Mouse (Mus musculus) adrenal gland, adult 2 months (tissue): Measurements from ENCODE around the gene Daglb. TPM values are rescaled to one million over a fixed set of nuclear protein-coding genes. Genes with fewer than 3 reads are reported as not detected.

Source experiments
- DNase-seq: peaks from one replicate; pipeline ENCODE4 v3.0.0; 2021
- long read RNA-seq: library from polyadenylated mRNA; stranded (forward); transcript quantifications from one replicate; pipeline ENCODE4 v2.0.0, GENCODE M21; 2021
- polyA plus RNA-seq: library from polyadenylated mRNA; depleted of rRNA; stranded (reverse); fragments of >200 nt; gene quantifications from 2 replicates; pipeline ENCODE4 v1.2.3, GENCODE M21; 2012; rRNA removed
- total RNA-seq, 2 experiments: library from RNA; stranded (reverse); gene quantifications; 2 replicates each; pipeline ENCODE4 v1.2.3; 2021

The Daglb gene
- total RNA-seq = 10 to 100 TPM; 19.0 to 19.4 TPM
- polyA plus RNA-seq = 29.3 and 33.0 TPM in 2 replicates
- long read RNA-seq, full-length matches to known transcripts = 35 of 49 reads
- long read RNA-seq, partial matches to known transcripts = 5 of 49 reads
- long read RNA-seq, other reads (novel, unspliced or antisense) = 9 of 49 reads

DNA sequence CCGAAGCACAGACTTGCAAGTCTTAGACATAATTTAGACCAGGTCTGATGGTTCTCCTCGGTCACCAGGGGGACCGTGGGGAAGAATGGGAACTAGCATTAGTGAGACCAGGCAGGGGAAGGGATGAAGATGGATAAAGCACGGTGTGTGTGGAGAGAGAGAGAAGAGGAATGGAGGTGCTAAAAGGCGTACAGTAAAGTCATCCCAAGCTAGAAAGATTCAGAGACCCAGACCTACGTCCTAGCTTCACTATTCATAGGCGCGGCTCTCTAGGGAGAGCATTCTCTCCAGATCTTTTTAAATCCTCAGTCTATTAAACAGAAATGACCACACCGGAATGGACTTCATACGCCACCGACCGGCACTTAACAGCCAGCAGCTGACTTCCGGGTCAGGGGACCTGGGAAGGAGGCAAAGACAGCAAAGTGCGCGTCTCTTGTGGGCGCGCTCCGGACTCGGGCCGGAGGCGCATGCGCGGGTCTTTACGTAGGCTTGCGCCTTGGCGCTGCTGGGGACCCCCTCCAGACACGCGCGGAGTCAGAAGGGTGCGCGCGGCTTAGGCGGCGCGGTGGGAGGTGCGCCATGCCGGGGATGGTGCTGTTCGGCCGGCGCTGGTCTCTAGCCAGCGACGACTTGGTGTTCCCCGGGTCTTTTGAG lies at the start of gene Daglb:
Daglb (plus strand) TSS at position 485 of the 657 bp plus-strand sequence.
- peak; percentile 94 for DNase-seq

DNA sequence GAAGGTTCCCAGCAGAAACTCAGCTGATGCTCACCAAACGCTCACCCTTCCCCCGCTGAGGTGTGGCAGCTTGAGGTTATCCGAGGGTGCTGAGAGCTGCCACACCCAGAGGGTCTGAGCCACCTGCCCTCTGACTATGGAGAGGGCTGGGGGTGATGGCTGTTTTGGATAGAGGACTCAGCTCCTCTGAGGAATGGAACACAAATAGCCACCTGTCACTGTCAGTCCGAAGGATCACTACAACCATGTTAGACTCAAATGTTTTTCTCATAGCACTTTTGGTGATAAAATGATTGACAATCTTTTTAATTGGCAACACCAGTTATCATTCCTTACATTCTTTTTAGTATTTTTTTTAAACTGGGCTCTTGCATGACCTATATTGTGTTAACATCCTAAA lies 42.9 kb upstream of the Daglb start:
- no peak for DNase-seq

DNA sequence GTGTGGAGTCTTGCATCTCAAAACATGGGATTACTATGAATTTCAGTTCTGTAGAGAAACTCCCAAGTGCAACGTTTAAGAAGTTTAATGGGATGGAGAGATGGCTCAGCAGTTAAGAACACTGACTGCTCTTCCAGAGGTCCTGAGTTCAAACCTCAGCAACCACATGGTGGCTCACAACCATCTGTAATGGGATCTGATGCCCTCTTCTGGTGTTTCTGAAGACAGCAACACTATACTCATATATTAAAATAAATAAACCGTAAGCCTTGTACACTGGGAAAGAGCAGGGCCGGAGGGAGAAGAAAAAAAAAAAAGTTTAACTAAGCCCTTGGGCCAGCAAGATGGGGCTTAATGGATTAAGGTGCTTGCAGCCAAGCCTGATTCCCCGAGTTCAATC lies 41.4 kb upstream of the Daglb start:
- no peak for DNase-seq

DNA sequence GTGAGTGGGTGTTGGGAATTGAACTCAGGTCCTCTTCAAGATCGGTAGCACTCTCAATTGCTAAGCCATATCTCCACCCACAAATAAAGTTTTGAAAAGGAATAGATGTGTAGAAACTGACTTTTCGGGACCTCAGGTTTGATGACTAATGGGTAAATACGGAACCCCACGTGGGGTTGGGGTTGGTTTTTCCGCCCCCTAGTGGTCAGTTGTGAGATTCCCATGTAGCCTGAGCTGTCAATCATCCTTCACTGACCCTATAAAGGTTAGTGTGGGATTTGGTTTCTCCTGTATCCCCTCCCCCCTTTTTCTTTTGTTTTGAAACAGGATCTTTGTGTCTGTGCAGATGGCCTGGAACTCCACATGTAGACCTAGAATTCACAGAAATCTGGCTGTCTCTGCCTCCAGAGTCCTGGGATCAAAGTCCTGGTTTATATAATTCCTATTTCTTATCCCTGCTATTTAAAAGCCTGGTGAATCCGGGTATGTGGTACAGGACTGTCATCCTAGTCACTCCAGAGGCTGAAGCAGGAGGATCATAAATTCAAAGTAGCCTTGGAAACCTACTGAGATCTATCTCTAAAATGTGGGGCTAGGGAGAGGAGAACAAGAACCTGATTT lies 40.4 kb upstream of the Daglb start:
- DNase-seq = peak; percentile 69

DNA sequence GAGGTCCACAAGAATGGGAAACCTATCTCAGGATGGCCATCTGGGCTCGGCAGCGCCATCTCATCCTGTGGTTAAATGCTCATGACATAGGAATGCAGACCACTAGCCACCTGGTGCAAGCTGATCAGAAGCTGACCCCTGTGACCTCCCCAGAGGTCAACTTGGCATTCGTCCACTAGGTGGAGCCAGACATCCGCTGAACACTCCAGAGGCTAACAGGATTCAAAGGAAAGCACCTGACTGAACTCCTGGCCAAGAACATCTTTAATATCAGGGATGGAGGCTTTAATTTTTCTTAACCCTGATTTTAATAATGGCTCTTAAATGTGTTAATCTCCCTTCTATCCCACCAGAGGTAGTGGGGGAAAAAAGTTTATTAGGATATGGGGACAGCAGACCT lies 30.0 kb upstream of the Daglb start:
- peak; percentile 65 for DNase-seq

DNA sequence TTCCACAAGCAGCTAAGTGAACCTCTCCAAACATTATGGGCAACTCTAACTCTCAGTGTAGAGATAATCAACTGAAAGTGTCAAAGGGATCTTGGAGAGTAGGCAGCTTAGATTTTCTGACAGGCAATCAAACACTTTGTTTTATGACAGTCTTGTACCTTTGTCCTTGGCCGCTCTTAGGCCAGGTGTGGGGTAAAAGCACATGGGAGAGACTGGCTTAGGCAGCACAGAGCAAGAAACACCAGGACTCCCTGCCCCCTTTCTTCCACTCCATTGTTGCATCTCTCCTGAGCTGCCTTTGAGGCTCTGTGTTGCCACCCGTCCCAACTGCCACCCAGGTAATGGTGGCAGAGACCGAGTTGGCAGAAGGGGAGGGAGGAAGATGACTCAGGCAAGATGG lies 23.1 kb upstream of the Daglb start:
- no peak for DNase-seq

DNA sequence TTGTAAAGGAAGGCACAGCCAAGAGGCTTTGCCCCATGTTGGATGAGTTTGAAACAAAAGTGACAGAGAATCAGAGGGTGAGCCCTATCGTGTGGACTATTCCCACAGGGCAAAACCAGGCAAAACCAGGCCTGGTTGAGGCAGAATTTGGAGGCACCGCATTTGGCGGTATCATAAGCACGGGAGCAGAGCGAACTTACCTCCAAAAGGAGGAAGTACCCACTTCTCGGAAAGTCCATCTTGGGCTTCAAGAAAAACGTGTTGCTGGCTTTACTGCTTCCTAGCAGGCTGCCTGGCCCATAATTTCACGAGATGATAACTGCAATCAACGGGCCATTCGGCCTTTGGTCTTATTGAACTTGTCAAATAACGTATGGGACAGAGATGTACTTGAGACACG lies 22.6 kb upstream of the Daglb start:
- no peak for DNase-seq

DNA sequence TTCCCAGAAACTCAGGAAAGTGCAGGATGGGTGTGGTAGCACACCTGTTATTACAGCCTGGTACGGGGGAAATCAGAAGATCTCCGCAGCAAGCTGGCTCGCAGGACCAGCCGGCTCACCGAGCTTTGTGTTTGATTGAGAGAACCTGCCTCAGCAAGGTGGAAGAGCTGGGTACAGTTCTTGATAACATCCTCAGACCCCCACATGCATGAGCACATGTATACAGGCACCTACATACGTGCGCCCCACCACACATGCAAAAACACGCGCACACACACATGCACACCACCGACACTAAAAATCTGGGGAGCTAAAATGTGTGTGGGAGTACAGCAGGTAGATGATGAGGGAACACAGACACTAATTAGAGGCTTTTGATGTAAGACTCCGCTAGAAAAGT lies 713 bp upstream of the Daglb start:
- no peak for DNase-seq

DNA sequence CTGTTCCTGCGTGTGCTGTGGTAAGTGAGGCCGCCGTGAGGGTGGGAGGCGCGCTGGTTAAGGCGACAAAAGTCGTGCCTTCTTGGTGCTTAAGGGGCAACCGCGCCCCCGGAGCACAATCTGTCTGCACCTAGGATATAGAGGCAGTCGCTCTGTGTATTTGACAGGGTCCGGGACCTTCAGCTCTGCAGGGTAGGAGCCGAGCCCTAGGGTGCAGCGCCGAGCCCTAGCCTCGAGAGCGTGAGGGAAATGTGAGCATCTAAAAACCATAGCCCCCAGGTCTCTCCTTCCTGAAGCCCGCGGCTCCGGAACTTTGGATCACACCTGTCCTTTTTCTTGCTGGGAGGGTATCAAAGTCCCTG lies 354 bp downstream of the Daglb start:
- no peak for DNase-seq

DNA sequence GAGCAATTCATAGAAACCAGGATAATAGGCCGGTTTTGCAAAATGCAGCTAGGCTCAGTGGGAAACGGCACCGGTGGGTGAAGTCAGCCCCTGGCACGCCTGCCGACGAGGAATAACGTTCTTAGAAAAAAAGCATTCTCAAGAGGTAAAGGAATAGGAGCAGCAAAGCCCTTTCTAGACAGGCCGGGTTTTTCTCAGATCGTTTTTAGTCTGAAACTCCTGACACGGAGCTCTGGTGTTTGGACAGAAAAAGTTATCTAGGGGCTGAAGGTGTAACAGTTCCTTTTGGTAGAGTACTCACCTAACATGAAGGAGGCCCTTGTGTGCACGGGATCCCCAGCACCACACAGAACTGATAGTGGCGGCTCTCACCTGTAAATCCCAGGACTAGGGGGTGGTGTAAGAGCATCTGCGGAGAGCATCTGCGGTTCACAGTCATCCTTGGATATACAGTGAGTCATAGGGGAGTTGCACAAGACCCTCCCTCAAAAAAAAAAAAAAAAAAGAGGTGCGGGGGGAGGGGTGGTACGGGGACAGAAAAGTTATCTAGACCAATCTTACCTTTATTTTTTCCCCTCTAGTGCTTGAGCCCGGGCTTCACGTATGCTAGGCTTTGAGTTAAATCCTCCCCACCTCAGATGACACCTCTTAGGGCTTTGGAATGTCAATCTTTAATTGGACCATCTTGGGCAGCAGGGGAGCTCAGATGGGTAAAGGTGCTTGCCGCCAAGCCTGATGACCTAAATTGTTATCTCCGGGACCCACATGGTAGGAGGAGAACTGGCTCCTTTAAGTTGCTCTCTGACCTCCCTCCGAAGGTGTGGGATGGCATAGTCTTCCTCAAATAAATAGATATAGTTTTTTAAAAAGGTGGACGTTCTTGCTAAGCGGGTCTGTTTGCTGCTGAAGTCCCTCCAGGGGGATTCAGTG lies 1.0 kb downstream of the Daglb start:
- DNase-seq = no peak

DNA sequence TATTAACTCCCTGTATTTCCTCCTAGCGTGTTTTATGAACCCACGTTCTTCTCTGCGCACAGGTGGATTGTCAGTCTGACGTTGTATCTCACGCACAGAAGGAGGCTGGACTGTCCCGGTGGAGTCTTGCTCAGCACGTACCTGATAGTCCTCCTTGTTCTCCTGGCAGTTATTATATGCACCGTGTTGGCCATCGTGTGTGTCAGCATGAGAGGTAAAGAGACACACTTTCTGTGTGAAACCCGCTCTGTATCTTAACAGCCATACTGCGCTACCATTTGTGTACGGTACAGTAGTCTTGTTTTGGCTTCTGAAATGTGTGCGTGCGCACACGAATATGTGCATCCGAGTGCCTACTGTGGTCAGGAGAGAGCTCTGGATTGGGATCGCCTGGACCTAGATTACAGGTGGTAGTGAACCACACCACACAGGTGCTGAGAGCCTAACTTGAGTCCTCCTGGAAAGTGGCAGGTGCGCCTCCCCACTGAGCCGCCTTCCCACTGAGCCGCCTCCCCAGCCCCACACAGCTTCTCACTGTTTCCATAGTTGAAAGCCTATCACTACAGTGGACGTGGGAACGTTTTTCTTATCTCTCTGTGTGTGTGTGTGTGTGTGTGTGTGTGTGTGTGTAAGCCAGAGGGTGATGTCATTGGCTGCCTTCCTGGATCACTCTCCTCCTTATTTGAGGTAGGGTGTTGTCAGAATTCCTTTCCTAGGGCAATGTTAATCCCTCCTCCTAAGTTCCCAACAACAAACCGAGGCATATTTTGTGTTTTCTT lies 2.7 kb downstream of the Daglb start:
- DNase-seq = no peak

DNA sequence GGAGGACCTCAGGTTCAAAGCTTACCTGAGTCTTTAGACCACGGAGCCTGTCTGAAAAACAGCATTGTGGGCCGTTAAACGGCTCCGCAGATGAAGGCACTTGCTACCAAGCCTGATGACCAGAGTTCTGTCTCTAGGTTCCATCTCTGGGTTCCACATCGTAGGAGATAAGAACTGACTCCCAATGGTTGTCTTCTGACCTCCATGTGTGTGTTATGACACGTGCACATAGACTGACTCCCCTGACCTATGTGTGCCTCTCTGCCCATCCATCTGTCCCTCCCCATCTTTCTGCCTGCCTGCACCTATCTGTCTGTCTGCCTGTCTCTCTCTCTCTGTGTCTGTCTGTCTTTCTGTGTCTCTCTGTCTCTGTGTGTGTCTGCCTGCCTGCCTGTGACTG lies 3.5 kb downstream of the Daglb start:
- DNase-seq = no peak

DNA sequence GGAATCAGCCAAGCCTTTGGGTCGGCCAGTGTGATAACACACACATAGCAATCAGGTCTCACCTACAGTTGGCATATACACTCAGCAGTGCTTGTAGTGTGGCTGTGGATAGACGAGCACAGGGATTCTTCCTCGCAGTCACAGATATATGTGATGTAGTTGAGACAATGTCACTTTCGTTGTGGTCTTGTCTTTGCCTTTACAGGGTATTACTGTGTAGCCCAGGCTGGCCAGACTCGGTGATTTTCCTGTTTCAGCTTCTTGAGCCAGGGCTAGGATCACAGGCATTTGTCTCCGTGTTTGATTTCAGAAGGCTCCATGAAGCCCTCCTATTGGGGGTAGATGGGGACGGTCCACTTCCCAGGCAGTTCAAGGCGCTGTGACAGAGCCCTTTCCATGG lies 5.2 kb downstream of the Daglb start:
- DNase-seq = no peak

DNA sequence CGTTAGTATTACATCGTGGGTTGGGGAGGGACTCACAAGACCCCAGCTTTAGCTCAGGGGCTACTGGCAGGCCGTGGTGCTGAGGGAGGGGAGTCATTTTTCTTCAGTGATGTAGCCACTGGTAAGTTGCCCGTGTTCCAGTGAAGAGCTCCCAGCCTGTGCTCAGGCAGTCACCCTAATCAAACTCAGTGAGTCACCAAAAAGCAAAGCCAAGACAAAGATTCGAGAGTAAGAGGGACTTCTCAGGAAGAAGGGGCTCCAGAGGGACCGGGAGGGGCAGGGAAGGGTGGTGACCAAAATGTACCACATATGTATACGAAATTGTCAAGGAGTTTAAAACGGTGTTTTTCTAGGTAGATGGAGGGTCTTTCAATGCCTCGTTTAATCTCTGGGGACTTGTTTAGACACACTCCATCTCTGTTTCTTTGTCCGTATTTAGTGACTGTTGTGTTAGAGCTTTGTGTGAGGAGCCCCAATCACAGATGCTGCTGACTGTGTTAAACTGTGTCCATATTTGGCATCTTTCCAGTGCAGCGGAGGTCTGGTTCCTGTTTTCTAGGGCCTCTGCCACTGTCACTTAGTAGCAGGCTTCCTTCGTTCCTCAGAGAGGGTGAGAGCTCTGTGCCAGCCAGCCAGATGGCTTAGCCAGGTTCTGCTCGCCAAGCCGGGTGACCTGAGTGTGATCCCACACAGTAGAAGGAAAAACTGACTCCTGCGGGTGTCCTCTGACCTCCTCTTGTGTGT lies 6.2 kb downstream of the Daglb start:
- DNase-seq = peak; percentile 30

DNA sequence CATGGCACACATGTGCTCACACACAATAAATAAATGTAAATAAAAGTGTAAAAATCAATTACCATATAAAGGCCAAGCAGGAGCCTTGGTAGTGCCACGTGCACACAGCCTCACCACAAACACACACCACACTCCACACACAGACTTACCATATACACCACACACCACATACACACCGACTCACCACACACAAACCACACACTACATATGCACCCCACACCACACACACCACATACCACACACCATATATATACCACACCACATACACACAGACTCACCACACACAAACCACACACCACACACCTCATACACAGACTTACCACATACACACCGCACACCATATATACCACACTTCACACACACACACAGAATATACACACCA lies 6.8 kb downstream of the Daglb start:
- no peak for DNase-seq

DNA sequence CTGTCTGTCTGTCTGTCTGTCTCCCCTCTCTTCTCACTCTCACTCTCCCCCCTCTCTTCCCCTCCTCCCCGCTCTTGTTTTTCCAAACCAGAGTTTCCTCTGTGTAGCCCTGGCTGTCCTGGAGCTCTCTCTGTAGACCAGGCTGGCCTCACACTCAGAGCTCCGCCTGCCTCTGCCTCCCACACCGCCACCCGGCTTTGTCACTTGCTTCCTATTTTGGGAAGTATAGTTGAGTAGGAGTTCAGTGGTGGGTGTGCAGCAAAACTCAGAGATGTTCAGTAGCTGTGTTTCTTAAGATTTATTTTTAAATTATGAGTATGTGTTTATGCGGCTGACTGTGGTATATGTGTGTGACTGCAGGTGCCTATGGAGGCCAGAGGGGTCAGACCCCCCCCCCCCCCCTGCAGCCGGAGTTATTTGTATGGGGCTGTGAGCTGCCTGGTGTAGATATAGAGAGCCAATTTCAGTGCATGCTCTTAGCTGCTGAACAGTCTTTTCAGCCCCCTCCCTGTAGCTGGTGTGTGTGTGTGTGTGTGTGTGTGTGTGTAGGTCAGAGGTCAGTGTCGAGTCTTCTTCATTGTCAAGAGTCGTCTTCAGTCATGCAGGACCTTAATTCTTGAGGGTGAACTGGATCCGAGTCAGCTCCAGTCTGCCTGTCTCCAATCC lies 7.7 kb downstream of the Daglb start:
- DNase-seq = no peak

DNA sequence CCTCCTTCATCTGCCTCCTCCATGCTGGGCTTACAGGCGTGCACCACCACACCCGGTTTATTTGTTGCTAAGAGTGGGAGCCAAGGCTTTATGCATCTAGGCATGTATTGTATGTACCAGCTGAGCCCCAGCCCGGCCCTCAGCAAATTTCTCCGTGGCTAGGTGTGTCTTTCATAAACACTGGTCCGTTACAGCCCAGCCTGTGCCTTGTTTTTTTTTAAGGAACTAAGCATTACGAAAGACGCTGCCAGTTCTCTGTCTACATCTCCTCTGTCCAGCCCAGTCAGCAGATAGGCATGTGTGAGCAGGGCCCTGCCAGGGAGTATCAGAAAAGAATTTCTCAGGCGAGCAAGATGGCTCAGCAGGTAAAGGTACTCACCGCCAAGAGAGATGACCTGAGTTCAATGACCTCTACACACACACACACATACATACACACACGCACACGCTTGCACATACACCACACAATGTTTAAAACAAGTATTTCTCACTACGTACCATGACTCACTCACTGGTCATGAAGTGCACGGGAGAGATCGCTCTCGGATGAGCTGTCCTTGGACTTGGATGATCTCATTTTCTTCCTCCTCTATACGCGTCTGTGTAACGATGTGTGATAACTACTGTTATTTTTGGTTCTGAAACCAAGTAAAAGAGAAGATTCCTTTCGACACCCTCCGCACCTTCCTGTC lies 10.9 kb downstream of the Daglb start:
- DNase-seq = peak; percentile 74

DNA sequence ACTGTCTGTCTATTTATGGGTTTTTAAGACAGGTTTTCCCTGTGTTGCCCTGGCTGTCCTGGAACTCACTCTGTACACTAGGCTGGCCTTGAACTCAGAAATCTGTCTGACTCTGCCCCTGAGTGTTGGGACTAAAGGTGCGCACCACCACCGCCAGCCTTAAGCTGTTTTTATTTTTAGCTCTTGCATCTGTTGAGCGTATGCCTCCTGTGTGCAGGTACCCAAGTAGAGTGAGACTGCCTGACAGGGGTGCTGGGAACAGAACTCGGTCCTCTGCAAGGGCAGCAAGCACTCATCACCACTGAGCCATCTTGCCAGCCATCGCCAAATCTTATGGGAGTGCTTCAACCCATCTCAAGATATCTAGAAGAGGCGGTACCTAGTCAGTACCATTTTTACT lies 11.6 kb downstream of the Daglb start:
- DNase-seq = no peak

DNA sequence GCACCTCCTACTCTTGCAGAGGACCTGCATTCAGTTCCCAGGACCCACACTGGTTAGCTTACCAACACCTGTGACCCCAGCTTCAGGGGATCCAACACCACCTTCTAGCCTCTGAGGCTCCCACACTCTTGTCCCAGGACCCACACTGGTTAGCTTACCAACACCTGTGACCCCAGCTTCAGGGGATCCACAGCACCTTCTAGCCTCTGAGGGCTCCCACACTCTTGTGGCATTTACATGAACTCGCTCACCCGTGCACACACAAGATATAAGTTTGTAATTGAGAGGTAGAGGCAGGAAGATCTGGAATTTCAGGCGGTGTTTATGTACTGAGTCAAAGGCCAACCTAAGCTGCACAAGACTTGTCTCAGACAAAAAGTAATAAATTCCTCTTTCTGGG lies 13.5 kb downstream of the Daglb start:
- DNase-seq = no peak

DNA sequence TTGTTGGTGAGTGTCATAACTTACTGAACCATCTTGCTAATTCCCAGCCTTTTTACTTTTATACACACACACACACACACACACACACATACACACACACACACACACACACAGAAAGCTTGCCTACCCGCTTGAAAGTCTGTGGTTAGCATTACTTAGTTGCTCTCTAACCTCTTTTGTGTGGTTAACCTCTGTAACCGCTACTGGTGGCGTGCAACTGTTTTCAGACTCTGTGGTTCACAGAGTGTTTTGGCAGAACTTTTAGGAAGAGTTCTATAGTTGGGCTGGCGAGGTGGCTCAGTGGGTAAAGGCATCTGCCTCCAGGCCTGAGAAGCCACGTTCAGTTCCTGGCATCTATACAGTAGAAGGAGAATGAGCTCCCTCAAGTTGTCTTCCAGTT lies 20.6 kb downstream of the Daglb start:
- no peak for DNase-seq
